Mouse (Mus musculus) adrenal gland, postnatal 4 days (tissue): Measurements from ENCODE around the gene Ehd4. TPM values are rescaled to one million over a fixed set of nuclear protein-coding genes. Genes with fewer than 3 reads are reported as not detected.

Experiments
- DNase-seq, 2 experiments: peaks; one replicate each; pipeline ENCODE4 v3.0.0; 2021 to 2022; ENCODE audit warnings: low spot score in 2 of 2, mixed read lengths in 2 of 2
- total RNA-seq, 2 experiments: library from RNA; stranded (reverse); gene quantifications; 2 replicates each; pipeline ENCODE4 v1.2.3; 2021

The Ehd4 gene
- total RNA-seq, 2 experiments from 2014 or later, result 46.6 to 47.0 TPM

- DNase-seq, result no peak
Observed at GRCm38 (mm10) chr2:120146543-120146942, 7.9 kb downstream of the Ehd4 start.

DNA sequence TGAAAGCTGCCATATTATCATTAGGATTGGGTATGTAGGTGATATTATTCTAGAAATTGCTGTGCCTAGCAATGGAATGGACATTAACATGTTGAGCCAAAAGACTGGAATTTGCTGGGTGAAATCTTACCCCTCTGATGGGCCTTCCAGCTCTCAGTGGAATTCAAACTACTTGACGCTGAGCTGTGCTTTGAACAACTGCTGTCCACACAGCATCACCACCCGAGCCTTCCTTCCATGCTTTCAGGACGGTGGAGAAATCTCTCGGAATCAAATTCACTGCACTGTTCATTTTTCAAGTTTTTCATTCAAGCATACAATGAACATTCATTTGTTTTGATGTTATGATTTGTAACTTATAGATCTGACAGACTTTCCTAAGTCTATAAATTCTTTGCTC is 10.0 kb downstream of the Ehd4 start:
- DNase-seq, result no peak

DNA sequence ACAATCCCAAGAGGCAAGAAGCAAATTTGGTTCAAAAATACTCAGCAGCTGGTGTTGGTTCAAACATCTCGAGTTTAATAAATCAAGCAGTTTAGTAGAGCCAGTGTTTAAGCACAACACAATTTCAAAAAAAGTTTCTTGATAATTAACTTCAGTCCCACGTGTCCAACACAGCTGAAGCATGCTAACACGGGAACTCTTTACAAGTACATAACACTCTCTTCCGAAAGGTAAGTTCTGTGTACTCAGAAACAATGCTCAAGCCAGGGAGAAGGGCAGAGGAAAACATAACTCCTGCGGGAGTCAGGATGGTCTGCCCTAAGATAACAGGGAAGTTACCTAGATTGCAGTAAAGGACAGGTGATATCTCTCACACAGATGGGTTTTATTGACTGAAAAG is 12.1 kb downstream of the Ehd4 start:
- DNase-seq, result no peak

- DNase-seq, result no peak
Observed at GRCm38 (mm10) chr2:120141671-120142070, 12.7 kb downstream of the Ehd4 start.

- no peak for DNase-seq
Observed at GRCm38 (mm10) chr2:120140326-120140725, 14.1 kb downstream of the Ehd4 start.

DNA sequence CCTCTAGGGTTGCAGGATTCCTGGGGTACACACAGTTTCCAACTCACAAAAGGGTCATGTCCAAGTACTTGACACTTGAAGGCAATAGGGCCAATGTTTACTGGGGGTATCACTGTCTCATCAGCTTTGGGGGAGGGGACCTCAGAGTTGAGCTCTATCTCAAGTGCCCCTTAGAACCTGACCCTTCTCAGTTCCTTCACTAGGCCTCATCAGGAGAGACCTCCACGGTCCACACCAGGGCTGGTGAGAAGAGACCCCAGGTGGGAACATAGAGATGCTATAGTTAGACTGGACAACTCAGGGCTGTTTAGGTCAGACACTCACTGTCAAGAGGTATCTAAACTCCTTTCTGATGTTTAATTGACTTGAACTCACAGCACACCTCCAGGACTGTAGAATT is 15.3 kb downstream of the Ehd4 start:
- no peak for DNase-seq

DNA sequence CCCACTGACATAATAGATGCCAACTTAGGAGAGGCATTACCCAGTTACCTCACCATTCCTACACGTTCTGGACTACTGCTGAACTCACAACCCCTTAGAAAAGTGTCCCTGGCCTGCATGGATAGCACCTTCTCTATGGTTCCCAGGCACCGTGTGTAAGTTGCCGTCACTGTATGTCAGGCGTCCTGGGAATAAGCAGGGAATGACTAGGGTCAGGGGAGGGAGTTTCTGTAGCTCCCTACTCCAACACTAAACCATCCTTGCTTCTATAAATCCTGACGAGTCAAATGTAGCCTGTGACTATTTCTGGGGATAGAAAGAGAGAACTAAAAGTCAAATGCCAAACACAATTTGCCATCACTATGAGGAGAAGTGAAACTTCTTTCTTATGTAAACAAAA is 17.1 kb downstream of the Ehd4 start:
- DNase-seq, result no peak

- no peak for DNase-seq
Observed at GRCm38 (mm10) chr2:120134453-120135075, 19.8 kb downstream of the Ehd4 start.

DNA sequence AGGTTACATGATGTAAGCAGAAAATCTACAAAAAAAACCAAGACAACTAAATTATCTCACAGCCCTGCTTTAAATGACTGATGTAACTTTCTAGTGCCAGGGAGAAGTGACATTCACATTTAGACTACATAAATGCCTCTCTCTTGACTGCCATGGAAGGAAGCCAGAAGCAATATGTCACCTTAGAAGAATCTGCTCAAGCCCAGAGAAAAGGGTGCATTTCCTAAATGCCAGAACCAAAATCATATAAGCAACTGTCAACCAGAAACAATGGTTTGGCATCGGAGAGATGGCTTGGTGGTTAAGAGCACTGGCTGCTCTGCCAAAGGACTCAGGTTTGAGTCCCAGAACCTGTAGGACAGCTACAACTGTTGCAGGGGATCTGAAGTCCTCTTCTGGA is 22.5 kb downstream of the Ehd4 start:
- no peak for DNase-seq

- no peak for DNase-seq
Observed at GRCm38 (mm10) chr2:120129252-120129908, 25.0 kb downstream of the Ehd4 start.

DNA sequence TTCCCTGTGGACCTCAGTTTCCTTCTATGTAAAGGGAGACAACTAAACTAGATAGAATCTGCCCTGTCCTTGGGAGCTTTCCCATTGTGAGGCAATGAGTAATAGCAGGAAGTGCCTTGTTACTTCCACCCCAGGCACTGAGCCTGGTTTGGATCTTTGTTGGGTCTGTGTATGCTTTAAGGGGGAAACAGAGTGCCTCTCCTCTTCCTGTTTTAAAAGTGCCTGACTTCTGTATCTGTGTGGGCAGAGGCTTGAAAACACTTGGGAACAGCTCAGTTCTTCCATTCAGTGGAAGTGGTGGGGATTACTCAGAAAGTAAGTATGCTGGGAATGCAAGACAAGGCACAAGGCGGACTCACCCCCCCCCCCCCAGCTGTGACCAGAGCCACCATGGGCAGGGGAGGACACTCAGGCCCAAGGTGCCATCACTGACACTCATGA is 25.8 kb downstream of the Ehd4 start:
- no peak for DNase-seq

DNA sequence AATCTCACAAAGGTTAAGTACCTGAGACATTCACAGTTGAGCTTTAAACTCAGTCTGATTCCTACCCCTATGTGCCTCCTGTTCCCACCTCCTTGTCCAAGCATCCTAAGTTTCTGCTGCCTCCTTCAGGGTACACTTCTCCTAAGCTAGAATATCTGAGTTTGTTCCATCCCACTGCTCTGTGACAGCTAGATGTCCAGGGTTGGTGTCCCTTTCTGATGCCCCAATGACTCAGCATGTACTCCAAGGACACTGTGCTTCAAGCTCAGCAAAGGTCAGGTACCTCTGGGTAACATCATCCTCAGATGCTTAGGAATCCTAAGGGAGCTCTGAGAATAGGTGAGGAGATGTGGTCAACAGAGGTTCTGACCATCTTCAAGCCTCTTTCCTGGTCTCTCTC is 26.4 kb downstream of the Ehd4 start:
- no peak for DNase-seq

DNA sequence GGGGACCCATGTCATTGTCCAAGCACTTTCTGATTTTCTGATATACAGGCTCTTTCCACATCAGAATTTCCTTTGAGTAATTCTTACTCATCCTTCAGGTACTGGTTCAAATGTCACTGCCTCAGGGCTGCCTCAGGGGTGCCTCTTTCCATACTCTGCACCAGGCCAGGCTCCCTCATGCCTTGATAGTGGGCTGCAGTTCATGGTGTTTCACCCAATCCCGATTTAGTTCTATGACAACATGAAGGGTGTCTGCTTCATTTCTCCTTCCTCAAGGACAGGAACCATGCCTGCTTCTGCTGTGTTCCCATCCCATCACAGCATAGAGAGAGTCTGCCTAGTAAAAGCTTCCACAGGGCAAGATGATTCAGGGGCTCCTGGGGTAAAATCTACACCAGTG is 27.5 kb downstream of the Ehd4 start:
- DNase-seq, result no peak

- no peak for DNase-seq
Observed at GRCm38 (mm10) chr2:120126408-120126807, 28.0 kb downstream of the Ehd4 start.

DNA sequence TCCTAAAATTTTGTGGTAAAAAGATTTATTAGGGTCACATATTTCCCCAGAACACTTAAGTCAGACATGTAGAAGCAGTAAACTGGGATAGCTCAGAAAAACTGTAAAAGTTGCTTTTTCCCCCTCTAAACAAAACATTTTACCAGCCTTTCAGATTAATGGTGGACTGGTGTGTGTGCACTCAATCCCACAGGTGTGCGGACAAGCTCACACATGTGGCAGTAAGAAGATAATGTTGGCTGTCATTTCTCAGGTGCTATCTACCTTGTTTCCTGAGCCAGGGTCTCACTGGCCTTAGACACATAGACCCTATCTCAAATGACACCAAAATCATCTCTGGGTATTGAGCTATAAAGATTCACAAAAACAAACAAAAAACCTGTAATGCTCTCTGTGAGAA is 28.9 kb downstream of the Ehd4 start:
- no peak for DNase-seq

- DNase-seq, result no peak
Observed at GRCm38 (mm10) chr2:120124946-120125345, 29.5 kb downstream of the Ehd4 start.

- DNase-seq, result no peak
Observed at GRCm38 (mm10) chr2:120124096-120124495, 30.3 kb downstream of the Ehd4 start.

DNA sequence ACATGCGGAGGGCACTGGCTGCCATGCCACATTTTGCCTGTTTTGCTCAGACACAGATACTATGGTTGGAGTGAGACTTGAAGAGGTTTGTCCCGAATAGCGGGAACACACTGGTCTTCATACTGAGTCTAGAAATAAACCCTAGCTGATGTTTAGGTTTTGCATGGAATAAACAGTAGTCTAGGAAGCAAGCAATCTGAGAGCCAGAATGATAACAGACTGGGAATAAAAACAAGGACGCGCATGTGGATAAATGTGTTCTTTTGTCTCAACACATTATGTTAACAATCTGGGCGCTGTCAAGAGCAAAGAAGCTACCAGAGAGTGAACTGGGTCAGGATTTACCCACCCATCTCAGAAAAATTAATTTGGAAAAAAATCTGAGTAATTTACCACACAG is 31.4 kb downstream of the Ehd4 start:
- no peak for DNase-seq

DNA sequence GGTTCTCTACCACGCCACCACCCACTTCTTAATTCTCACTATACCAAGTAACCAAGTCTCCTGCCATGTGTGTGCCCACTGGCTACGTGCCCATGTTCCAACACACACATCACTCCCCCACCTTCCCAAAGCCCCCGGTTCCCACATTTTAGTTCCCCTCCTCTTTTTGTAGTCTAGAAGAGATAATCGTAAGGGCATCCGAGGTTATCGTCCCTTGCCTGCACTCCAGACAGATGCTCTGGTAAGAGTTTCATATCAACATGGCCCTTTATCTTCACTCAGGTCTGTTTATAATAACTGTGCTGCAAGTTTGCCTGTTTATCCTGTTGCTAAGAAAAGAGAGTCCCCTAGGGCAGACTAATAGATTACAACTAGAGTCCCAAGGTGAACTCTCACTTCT is 37.1 kb downstream of the Ehd4 start:
- no peak for DNase-seq

DNA sequence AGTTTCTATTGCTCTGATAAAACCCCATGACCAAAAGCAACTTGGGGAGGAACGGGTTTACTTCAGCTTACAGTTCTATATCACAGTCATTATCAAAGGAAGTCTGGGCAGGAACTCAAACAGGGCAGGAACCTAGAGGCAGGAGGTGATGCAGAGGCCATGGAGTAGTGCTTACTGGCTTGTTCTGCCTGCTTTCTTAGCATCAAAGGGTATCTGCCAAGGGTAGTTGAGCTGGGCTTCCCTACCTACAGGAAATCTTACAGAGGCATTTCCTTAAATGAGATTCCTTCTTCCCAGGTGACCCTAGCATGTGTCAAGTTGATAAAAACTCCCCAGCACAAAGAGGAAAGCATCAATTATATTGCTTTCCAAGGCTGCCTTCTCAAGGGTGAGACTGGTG is 38.0 kb downstream of the Ehd4 start:
- no peak for DNase-seq

DNA sequence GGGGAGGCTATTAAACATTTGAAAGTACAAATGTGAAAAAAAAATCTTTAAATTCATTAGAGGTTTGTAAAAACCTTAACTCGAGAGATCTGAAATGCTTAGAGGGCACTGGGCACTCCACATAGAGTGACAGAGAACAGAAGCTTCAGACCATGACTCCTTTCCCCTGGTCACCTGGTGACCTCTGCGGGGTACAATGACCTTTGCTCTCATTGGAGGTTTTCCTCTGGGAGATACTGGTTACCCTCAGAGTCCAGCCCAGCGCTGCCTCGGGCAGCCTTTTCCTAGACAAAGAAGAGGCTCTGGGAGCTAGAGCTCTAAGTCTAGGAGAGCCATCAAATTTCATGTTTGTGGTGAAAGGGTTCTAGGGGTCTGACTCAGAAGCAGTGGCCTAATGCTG is 39.4 kb downstream of the Ehd4 start:
- no peak for DNase-seq

- no peak for DNase-seq
Observed at GRCm38 (mm10) chr2:120113963-120114362, 40.4 kb downstream of the Ehd4 start.

DNA sequence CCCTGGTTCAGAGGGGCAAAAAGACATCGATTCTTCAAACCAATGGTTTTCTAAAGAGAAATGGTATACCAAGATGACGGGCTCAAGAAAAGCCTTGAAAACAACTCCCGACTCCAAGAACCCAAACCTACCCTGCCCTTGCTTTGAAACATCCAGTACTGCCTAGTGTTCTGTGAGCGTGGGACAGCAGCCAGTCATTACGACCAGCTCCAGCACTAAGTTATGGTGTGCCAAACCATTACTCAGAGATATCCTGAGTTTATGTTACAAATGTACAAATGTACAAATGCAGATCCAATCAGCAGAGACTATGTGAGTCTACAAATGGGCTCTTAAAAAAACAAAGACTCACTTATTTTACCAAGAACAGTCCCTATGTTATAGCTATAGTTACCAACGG is 40.9 kb downstream of the Ehd4 start:
- DNase-seq, result no peak
